Mouse (Mus musculus) embryonic facial prominence, embryonic 11.5 days (tissue): ENCODE results near the gene Fktn. TPM values are rescaled to one million over a fixed set of nuclear protein-coding genes. Genes with fewer than 3 reads are reported as not detected.
A peak's percentile ranks its signal among the peaks of the same experiment; 100 is the strongest.
"Not testable (repeated sequence)": the region's sequence is repeated elsewhere in the genome, so short reads cannot be mapped to it uniquely, and the experiment has no call there.

Experiments
- ATAC-seq: fragments of 200-750 bp; cut with Nextera tagmentation; replicated peaks from 2 replicates; pipeline ENCODE4 v1.8.0; 2017; ENCODE audit warnings: low read depth; ENCODE audit not compliant: insufficient number of reproducible peaks, low FRiP score, low TSS enrichment
- DNase-seq: peaks from one replicate; pipeline ENCODE4 v3.0.0-alpha.2; 2015; ENCODE audit warnings: low spot score
- H3K27ac ChIP-seq: fragments of 300-500 bp; sonication (generic); replicated peaks from 2 replicates; pipeline ENCODE4 v1.5.1; 2014; ENCODE audit warnings: mild to moderate bottlenecking, low read depth, low read length, control low read depth
- H3K27me3 ChIP-seq: fragments of 300-500 bp; sonication (generic); 2 replicates; pipeline ENCODE4 v1.6.1; 2014; ENCODE audit warnings: mild to moderate bottlenecking, low read length, moderate library complexity, mixed read lengths; ENCODE audit not compliant: control insufficient read depth, insufficient read depth
- H3K36me3 ChIP-seq: fragments of 300-500 bp; sonication (generic); replicated peaks from 2 replicates; pipeline ENCODE4 v1.6.1; 2014; ENCODE audit warnings: low read depth, mild to moderate bottlenecking, low read length, moderate library complexity, mixed read lengths; ENCODE audit not compliant: control insufficient read depth, insufficient read depth
- H3K4me1 ChIP-seq: fragments of 300-500 bp; sonication (generic); 2 replicates; pipeline ENCODE4 v1.6.1; 2014; ENCODE audit warnings: low read length, mixed read lengths; ENCODE audit not compliant: control insufficient read depth, insufficient read depth
- H3K4me2 ChIP-seq: fragments of 300-500 bp; sonication (generic); 2 replicates; pipeline ENCODE4 v1.6.1; 2014; ENCODE audit warnings: low read depth, mild to moderate bottlenecking, control low read depth, low read length, moderate library complexity
- H3K4me3 ChIP-seq: fragments of 300-500 bp; sonication (generic); 2 replicates; pipeline ENCODE4 v1.5.1; 2014; ENCODE audit warnings: low read depth, low read length, control low read depth
- H3K9ac ChIP-seq: fragments of 300-500 bp; sonication (generic); replicated peaks from 2 replicates; pipeline ENCODE4 v1.6.1; 2014; ENCODE audit warnings: mild to moderate bottlenecking, control low read depth, low read length
- H3K9me3 ChIP-seq: fragments of 300-500 bp; sonication (generic); replicated peaks from 2 replicates; pipeline ENCODE4 v1.6.1; 2016; ENCODE audit warnings: mild to moderate bottlenecking, low read length, inconsistent platforms, mixed read lengths; ENCODE audit not compliant: control insufficient read depth
- WGBS: fragments of 180-500 bp; shearing (Covaris S2); extraction: QIAGEN DNeasy Blood & Tissue Kit; methylation state at CpG from one replicate; pipeline ENCODE4 v1.1.7; 2014; 5-methylcytosine and 5-hydroxymethylcytosine counted together
- polyA plus RNA-seq: library from polyadenylated mRNA; unstranded; fragments of >200 nt; fragmentation: Nextera tagmentation; extraction: Ambion mirVana; gene quantifications from 2 replicates; pipeline ENCODE4 v1.2.1, GENCODE M21; 2014

Gene Fktn
- polyA plus RNA-seq = 14.8 and 15.1 TPM in 2 replicates

DNA sequence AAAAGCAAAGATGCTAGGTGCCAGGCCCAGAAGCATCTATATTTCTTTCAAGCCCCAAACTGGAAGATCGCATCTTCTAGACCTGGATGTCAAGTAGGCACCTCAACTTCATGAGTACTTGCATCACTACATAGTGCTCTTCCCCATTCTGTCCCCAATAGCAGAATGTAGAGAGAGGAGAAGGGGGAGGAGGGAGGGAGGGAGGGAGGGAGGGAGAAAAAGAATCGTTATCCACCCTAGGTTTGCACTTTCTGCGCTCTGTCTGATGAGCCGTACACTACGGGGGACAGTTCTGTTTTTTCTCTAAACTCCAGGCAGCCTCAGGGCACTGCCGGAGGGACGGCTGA lies at the start of gene Fktn:
TSS of gene Fktn (plus strand) at position 295 of the 347 bp plus-strand sequence.
- peak; percentile 78 for ATAC-seq
- 8% methylated on average over 7 of the region's 7 CpGs for WGBS

DNA sequence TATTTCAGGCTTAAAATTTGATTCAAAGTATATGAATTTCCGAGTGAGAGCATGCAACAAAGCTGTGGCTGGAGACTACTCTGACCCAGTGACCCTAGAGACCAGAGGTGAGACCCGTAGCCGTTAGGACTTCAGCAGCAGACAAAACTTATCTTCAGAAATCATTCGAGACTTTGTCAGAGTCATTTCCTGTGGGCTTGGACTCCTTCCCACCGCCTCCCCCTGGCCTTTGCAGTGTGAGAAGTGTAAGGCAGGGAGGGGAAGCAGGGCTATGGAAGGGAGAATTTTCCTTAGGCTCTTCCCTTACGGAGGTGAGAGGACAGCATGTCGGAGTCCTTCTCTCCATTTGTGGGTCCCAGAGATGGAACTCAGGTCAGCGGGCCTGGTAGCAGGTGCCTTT lies 31.7 kb upstream of the Fktn start:
- ATAC-seq (no peak), DNase-seq (no peak)
- Histone ChIP-seq H3K9ac (no peak overlapping the region), H3K4me2 (no peak overlapping the region), H3K4me1 (no peaks in the 10 kb centered on the region), H3K27me3 (no peaks in the 10 kb centered on the region), H3K4me3 (no peak overlapping the region), H3K9me3 (no peaks in the 10 kb centered on the region), H3K36me3 (0 out of 2 replicates have a peak, but pooled peaks cover 2% of the 10 kb centered on the region), H3K27ac (no peak overlapping the region)
- 73% methylated on average over 8 of the region's 8 CpGs for WGBS

More for the DNA sequence above, at the start of gene Fktn:
- DNase-seq = no peak
- peak within 1 kb of the TSS; percentile 84 for H3K9ac ChIP-seq
- H3K27ac ChIP-seq = peak within 1 kb of the TSS; percentile 70; the same call in 1 of the 2 replicates
- peak within 1 kb of the TSS; percentile 84 for H3K4me3 ChIP-seq
- no peaks in the 10 kb centered on the region for H3K27me3 ChIP-seq
- peak within 1 kb of the TSS; percentile 86 for H3K4me2 ChIP-seq
- H3K36me3 ChIP-seq = no peaks in the 10 kb centered on the region
- no peaks in the 10 kb centered on the region for H3K9me3 ChIP-seq
- no peaks in the 10 kb centered on the region for H3K4me1 ChIP-seq

DNA sequence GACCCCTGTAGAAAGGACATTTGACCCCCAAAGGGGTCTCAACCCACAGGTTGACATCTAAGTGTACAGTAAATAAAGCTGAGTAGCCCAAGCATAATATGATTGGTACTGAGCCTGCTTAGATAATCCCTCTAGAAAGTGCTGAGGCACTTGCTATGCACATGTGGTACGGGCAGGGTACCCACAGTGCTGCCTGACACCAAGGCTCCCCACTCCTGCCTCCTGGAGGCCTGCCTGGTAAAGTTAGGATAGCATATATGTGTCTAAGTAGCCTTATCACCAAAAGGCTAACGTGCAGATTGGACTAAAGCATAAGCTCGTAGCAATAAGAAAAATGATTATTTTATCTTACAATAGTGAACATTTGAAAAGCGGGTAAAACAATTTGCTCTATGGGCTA lies 24.8 kb upstream of the Fktn start:
- no peaks in the 10 kb centered on the region for H3K4me1 ChIP-seq
- ATAC-seq (no peak), DNase-seq (no peak)
- no peak overlapping the region for H3K9ac ChIP-seq
- 89% methylated on average over 4 of the region's 4 CpGs for WGBS
- no peaks in the 10 kb centered on the region for H3K36me3 ChIP-seq
- no peak overlapping the region for H3K27ac ChIP-seq
- H3K4me2 ChIP-seq = no peak overlapping the region
- no peaks in the 10 kb centered on the region for H3K9me3 ChIP-seq
- no peak overlapping the region for H3K4me3 ChIP-seq
- no peaks in the 10 kb centered on the region for H3K27me3 ChIP-seq

DNA sequence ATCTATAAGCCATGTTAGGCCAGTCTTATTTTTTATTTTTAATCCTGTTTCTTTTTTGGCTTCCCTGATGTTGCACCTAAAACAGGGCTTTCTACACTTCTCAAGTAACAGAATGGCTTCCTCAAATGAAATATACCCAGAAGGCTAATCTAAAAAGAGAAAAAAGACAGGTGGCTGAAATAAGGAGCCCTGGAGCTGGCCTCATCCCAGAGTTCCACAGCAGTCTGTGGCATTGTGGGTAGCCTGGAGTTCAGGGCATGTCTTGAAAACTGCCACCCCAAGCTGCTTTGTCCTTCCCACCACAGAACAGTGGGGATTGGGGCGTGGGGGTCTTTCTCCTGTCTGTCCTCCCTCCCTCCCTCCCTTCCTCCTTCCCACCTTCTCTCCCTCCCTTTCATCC lies 22.4 kb upstream of the Fktn start:
- ATAC-seq = no peak
- 63% methylated on average over 1 of the region's 1 CpGs for WGBS
- H3K36me3 ChIP-seq = no peaks in the 10 kb centered on the region
- H3K4me2 ChIP-seq = no peak overlapping the region
- no peak for DNase-seq
- H3K9ac ChIP-seq = no peak overlapping the region
- H3K4me3 ChIP-seq = no peak overlapping the region
- H3K9me3 ChIP-seq = no peaks in the 10 kb centered on the region
- H3K27ac ChIP-seq = no peak overlapping the region
- H3K27me3 ChIP-seq = no peaks in the 10 kb centered on the region
- H3K4me1 ChIP-seq = no peaks in the 10 kb centered on the region

GRCm38 (mm10) chr4:53709166-53709565 lies 4.6 kb upstream of the Fktn start:
- not testable (repeated sequence) for H3K36me3 ChIP-seq, DNase-seq, ATAC-seq, H3K4me1 ChIP-seq, H3K9ac ChIP-seq, H3K4me2 ChIP-seq, H3K4me3 ChIP-seq, H3K9me3 ChIP-seq, H3K27ac ChIP-seq, H3K27me3 ChIP-seq

GRCm38 (mm10) chr4:53710021-53710420 lies 3.8 kb upstream of the Fktn start:
- Histone ChIP-seq H3K9ac (no peak overlapping the region), H3K4me2 (no peak overlapping the region), H3K27ac (no peak overlapping the region), H3K27me3 (no peaks in the 10 kb centered on the region), H3K36me3 (no peaks in the 10 kb centered on the region), H3K4me1 (no peaks in the 10 kb centered on the region), H3K4me3 (no peak overlapping the region), H3K9me3 (no peaks in the 10 kb centered on the region)
- DNase-seq (no peak), ATAC-seq (no peak)
- 88% methylated on average over 2 of the region's 2 CpGs for WGBS

- no peaks in the 10 kb centered on the region for H3K4me1 ChIP-seq
- no peak overlapping the region for H3K4me3 ChIP-seq
- WGBS = 86% methylated on average over 6 of the region's 6 CpGs
- no peaks in the 10 kb centered on the region for H3K36me3 ChIP-seq
- no peak overlapping the region for H3K27ac ChIP-seq
- ATAC-seq (no peak), DNase-seq (no peak)
- H3K9me3 ChIP-seq = no peaks in the 10 kb centered on the region
- H3K4me2 ChIP-seq = no peak overlapping the region
- H3K9ac ChIP-seq = no peak overlapping the region
- H3K27me3 ChIP-seq = no peaks in the 10 kb centered on the region
Measured at GRCm38 (mm10) chr4:53710555-53711328, 3.1 kb upstream of the Fktn start.

GRCm38 (mm10) chr4:53714051-53714814 lies 435 bp downstream of the Fktn start:
- 6% methylated on average over 58 of the region's 58 CpGs for WGBS
- no peaks in the 10 kb centered on the region for H3K27me3 ChIP-seq
- DNase-seq (peak; percentile 96), ATAC-seq (peak; percentile 95)
- peak overlapping the region; percentile 84 for H3K9ac ChIP-seq
- peak overlapping the region; percentile 84 for H3K4me3 ChIP-seq
- H3K9me3 ChIP-seq = no peaks in the 10 kb centered on the region
- peak overlapping the region; percentile 86 for H3K4me2 ChIP-seq
- H3K4me1 ChIP-seq = no peaks in the 10 kb centered on the region
- H3K36me3 ChIP-seq = no peaks in the 10 kb centered on the region
- peak overlapping the region; percentile 70; the same call in 1 of the 2 replicates for H3K27ac ChIP-seq
